Mouse (Mus musculus): ENCODE results near the gene Kntc1.
A peak's percentile ranks its signal among the peaks of the same experiment; 100 is the strongest.
"Not testable (repeated sequence)": the region's sequence is repeated elsewhere in the genome, so short reads cannot be mapped to it uniquely, and the experiment has no call there.

Kntc1 gene

GRCm38 (mm10) chr5:123749065-123750064 lies at the start of gene Kntc1, which contains the start of gene Rsrc2:
TSS of gene Kntc1 (plus strand) at chr5:123749716.
TSS of gene Rsrc2 (minus strand) at chr5:123749414.
- DNase-seq: peak; percentile 98 to 99

GRCm38 (mm10) chr5:123700625-123701024 lies 48.9 kb upstream of the Kntc1 start:
- peak; percentile 25 to 32 for DNase-seq

- DNase-seq: no peak
Observed at GRCm38 (mm10) chr5:123708598-123708997, 40.9 kb upstream of the Kntc1 start.

GRCm38 (mm10) chr5:123709571-123709970 lies 39.9 kb upstream of the Kntc1 start:
- no peak for DNase-seq

- DNase-seq: no peak
Observed at GRCm38 (mm10) chr5:123713782-123714181, 35.7 kb upstream of the Kntc1 start.

- DNase-seq: no peak
Observed at GRCm38 (mm10) chr5:123714622-123715021, 34.9 kb upstream of the Kntc1 start.

- peak; percentile 91 to 97 for DNase-seq
Observed at GRCm38 (mm10) chr5:123720328-123721311, 28.9 kb upstream of the Kntc1 start, which contains the start of gene Zcchc8. TSS of gene Zcchc8 (minus strand) at chr5:123721100.

- not testable (repeated sequence) for DNase-seq
Observed at GRCm38 (mm10) chr5:123723816-123724215, 25.7 kb upstream of the Kntc1 start.

- DNase-seq: no peak
Observed at GRCm38 (mm10) chr5:123730981-123731380, 18.5 kb upstream of the Kntc1 start.

- DNase-seq: no peak
Observed at GRCm38 (mm10) chr5:123744358-123744757, 5.2 kb upstream of the Kntc1 start.

GRCm38 (mm10) chr5:123746253-123746652 lies 3.3 kb upstream of the Kntc1 start:
- no peak for DNase-seq

GRCm38 (mm10) chr5:123747604-123748003 lies 1.9 kb upstream of the Kntc1 start:
- DNase-seq: no peak

GRCm38 (mm10) chr5:123748339-123749064 lies 1.0 kb upstream of the Kntc1 start:
- DNase-seq: no peak

GRCm38 (mm10) chr5:123765506-123765905 lies 16.0 kb downstream of the Kntc1 start:
- no peak for DNase-seq

- DNase-seq: not testable (repeated sequence)
Observed at GRCm38 (mm10) chr5:123766455-123766854, 16.9 kb downstream of the Kntc1 start.

GRCm38 (mm10) chr5:123773441-123773840 lies 23.9 kb downstream of the Kntc1 start:
- no peak for DNase-seq

GRCm38 (mm10) chr5:123780716-123781115 lies 31.2 kb downstream of the Kntc1 start:
- no peak for DNase-seq

- DNase-seq: no peak
Observed at GRCm38 (mm10) chr5:123781864-123782263, 32.3 kb downstream of the Kntc1 start.

GRCm38 (mm10) chr5:123788976-123789375 lies 39.5 kb downstream of the Kntc1 start:
- no peak for DNase-seq

- no peak for DNase-seq
Observed at GRCm38 (mm10) chr5:123793081-123793480, 43.6 kb downstream of the Kntc1 start.

GRCm38 (mm10) chr5:123806334-123806733 lies 56.8 kb downstream of the Kntc1 start:
- DNase-seq: peak; percentile 73 to 78

GRCm38 (mm10) chr5:123808541-123808940 lies 59.0 kb downstream of the Kntc1 start:
- DNase-seq: no peak
